In genomic region chr2:79601109-79601508, GRCm38 (mm10) we compare ENCODE assay signal across 7 mouse cellular contexts. TPM values are rescaled to one million over a fixed set of nuclear protein-coding genes. Genes with fewer than 3 reads are reported as not detected.
A peak's percentile ranks its signal among the peaks of the same experiment; 100 is the strongest.
DNase-seq lines count a peak whose midpoint lies in the region; ATAC-seq and TF ChIP-seq lines count a peak whose summit lies in the region.
"Not testable (repeated sequence)": the region's sequence is repeated elsewhere in the genome, so short reads cannot be mapped to it uniquely, and the experiment has no call there.

No protein-coding gene starts in this region.

- peak; percentile 60 for ATAC-seq in forebrain, embryonic 15.5 days (replicated peaks)
- ATAC-seq in heart, embryonic 13.5 days (ENCODE audit: extremely low read depth, insufficient number of reproducible peaks, low FRiP score, low TSS enrichment); hindbrain, embryonic 13.5 days (ENCODE audit: low FRiP score); lung, embryonic 14.5 days (ENCODE audit: insufficient read depth); stomach, embryonic 14.5 days (ENCODE audit: insufficient number of reproducible peaks, insufficient read depth, low FRiP score, low read depth): not testable (repeated sequence)

- DNase-seq in MEL (ENCODE audit: low read depth, low spot score), result peak; percentile 11
- not testable (repeated sequence) for DNase-seq in kidney, adult 2 months
- DNase-seq in lung, embryonic 14.5 days, result peak; percentile 10

- H3K9ac ChIP-seq in MEL (ENCODE audit: control insufficient read depth, low read depth, low read length, poor library complexity, severe bottlenecking); forebrain, embryonic 15.5 days (replicated peaks); heart, embryonic 13.5 days; hindbrain, embryonic 13.5 days; lung, embryonic 14.5 days; stomach, embryonic 14.5 days (replicated peaks; ENCODE audit: low read depth, low read length): not testable (repeated sequence)

- not testable (repeated sequence) for TF ChIP-seq CTCF in MEL (IDR thresholded peaks at IDR 0.05 in 2 of 3, conservative IDR thresholded peaks at IDR 0.05 in 1 of 3; ENCODE audit: control insufficient read depth in 1 of 3, insufficient read depth in 1 of 3, low read depth in 2 of 3, low read length in 3 of 3, poor library complexity in 1 of 3, severe bottlenecking in 1 of 3); kidney, adult 2 months (conservative IDR thresholded peaks at IDR 0.05; ENCODE audit: insufficient read depth, insufficient read length, low read depth, low read length); lung, embryonic 14.5 days (IDR thresholded peaks at IDR 0.05; ENCODE audit: low read depth)

- H3K79me2 ChIP-seq in MEL (ENCODE audit: control insufficient read depth, insufficient read depth, low read length, poor library complexity), result not testable (repeated sequence)

- H3K9me3 ChIP-seq in MEL (replicated peaks; ENCODE audit: insufficient read depth, low read length); forebrain, embryonic 15.5 days; heart, embryonic 13.5 days; hindbrain, embryonic 13.5 days; lung, embryonic 14.5 days (ENCODE audit: low read depth, low read length); stomach, embryonic 14.5 days (ENCODE audit: control insufficient read depth, low read depth, low read length): not testable (repeated sequence)

- not testable (repeated sequence) for H3K27ac ChIP-seq in MEL (ENCODE audit: control insufficient read depth, low read depth, low read length)
- peak overlapping the region; percentile 17 for H3K27ac ChIP-seq in forebrain, embryonic 15.5 days (replicated peaks)
- peak overlapping the region; percentile 76 for H3K27ac ChIP-seq in heart, embryonic 13.5 days (replicated peaks)
- peak overlapping the region; percentile 40; the same call in 1 of the 2 replicates for H3K27ac ChIP-seq in hindbrain, embryonic 13.5 days
- peak overlapping the region; percentile 49 for H3K27ac ChIP-seq in kidney, adult 2 months (ENCODE audit: insufficient read depth, low read depth, low read length)
- peak overlapping the region; percentile 78 for H3K27ac ChIP-seq in lung, embryonic 14.5 days (ENCODE audit: low read depth)
- peak overlapping the region; percentile 41; the same call in 1 of the 2 replicates for H3K27ac ChIP-seq in stomach, embryonic 14.5 days (ENCODE audit: low read length)

- 28% methylated on average over 2 of the region's 2 CpGs for WGBS in forebrain, embryonic 15.5 days
- 32% methylated on average over 2 of the region's 2 CpGs for WGBS in heart, embryonic 13.5 days
- 69% methylated on average over 2 of the region's 2 CpGs for WGBS in hindbrain, embryonic 13.5 days
- WGBS in kidney, adult 2 months, result 52% methylated on average over 2 of the region's 2 CpGs
- WGBS in lung, embryonic 14.5 days, result 20% methylated on average over 2 of the region's 2 CpGs
- WGBS in stomach, embryonic 14.5 days, result 45% methylated on average over 2 of the region's 2 CpGs

- H3K4me1 ChIP-seq in MEL (ENCODE audit: control insufficient read depth in 1 of 2, insufficient read depth in 2 of 2, low read length in 2 of 2), result peaks cover 10 to 11% of the 10 kb centered on the region in 2 experiments
- H3K4me1 ChIP-seq in forebrain, embryonic 15.5 days; hindbrain, embryonic 13.5 days (replicated peaks); kidney, adult 2 months (ENCODE audit: control insufficient read depth, insufficient read depth, low read length); lung, embryonic 14.5 days (ENCODE audit: insufficient read depth): not testable (repeated sequence)
- peaks cover 35% of the 10 kb centered on the region for H3K4me1 ChIP-seq in heart, embryonic 13.5 days
- H3K4me1 ChIP-seq in stomach, embryonic 14.5 days (ENCODE audit: control insufficient read depth, insufficient read depth, low read length), result peaks cover 13% of the 10 kb centered on the region; the same call in 1 of the 2 replicates

- TF ChIP-seq RAD21 in MEL (IDR thresholded peaks at IDR 0.05; ENCODE audit: low read depth, low read length), result not testable (repeated sequence)

- H3K36me3 ChIP-seq in MEL (ENCODE audit: control insufficient read depth in 1 of 2, insufficient read depth in 2 of 2, low read length in 2 of 2), result peaks cover 0 to 11% of the 10 kb centered on the region in 2 experiments; a peak in 2 of 4 replicates
- not testable (repeated sequence) for H3K36me3 ChIP-seq in forebrain, embryonic 15.5 days; heart, embryonic 13.5 days; hindbrain, embryonic 13.5 days; kidney, adult 2 months (ENCODE audit: control insufficient read depth, insufficient read depth, low read length); lung, embryonic 14.5 days (ENCODE audit: insufficient read depth); stomach, embryonic 14.5 days (ENCODE audit: control insufficient read depth, insufficient read depth, low read length)

- not testable (repeated sequence) for H3K4me3 ChIP-seq in MEL (ENCODE audit: control insufficient read depth in 1 of 2, insufficient read depth in 1 of 2, low read depth in 2 of 2, low read length in 2 of 2); forebrain, embryonic 15.5 days; heart, embryonic 13.5 days; hindbrain, embryonic 13.5 days; kidney, adult 2 months (ENCODE audit: insufficient read depth, low read depth, low read length); lung, embryonic 14.5 days (ENCODE audit: low read depth, low read length); stomach, embryonic 14.5 days (ENCODE audit: low read depth, low read length)

- not testable (repeated sequence) for TF ChIP-seq POLR2A in MEL (IDR thresholded peaks at IDR 0.05; ENCODE audit: control insufficient read depth in 1 of 2, insufficient read depth in 1 of 2, low read depth in 1 of 2, low read length in 2 of 2, poor library complexity in 1 of 2); kidney, adult 2 months (IDR thresholded peaks at IDR 0.05; ENCODE audit: low read depth, low read length)

- TF ChIP-seq EP300 in MEL (IDR thresholded peaks at IDR 0.05; ENCODE audit: low read depth in 1 of 2, low read length in 2 of 2), result not testable (repeated sequence)

- peaks cover 0 to 12% of the 10 kb centered on the region in 2 experiments; a peak in 2 of 4 replicates for H3K27me3 ChIP-seq in MEL (ENCODE audit: control insufficient read depth in 1 of 2, insufficient read depth in 2 of 2, low read length in 2 of 2)
- H3K27me3 ChIP-seq in forebrain, embryonic 15.5 days; heart, embryonic 13.5 days (replicated peaks); hindbrain, embryonic 13.5 days; kidney, adult 2 months (replicated peaks; ENCODE audit: control insufficient read depth, insufficient read depth, low read length); lung, embryonic 14.5 days (ENCODE audit: insufficient read depth, low read length); stomach, embryonic 14.5 days (ENCODE audit: control insufficient read depth, insufficient read depth, low read length): not testable (repeated sequence)

- H3K4me2 ChIP-seq in forebrain, embryonic 15.5 days (replicated peaks); heart, embryonic 13.5 days; hindbrain, embryonic 13.5 days; lung, embryonic 14.5 days; stomach, embryonic 14.5 days (replicated peaks; ENCODE audit: low read depth, low read length): not testable (repeated sequence)

RNA-seq across cellular contexts. Expression of gene Itprid2, which starts 34.0 kb away (rescaled TPM):
- total RNA-seq in MEL (2012; rRNA removed), result 9.0 and 10.1 TPM in 2 replicates
- 10 to 100 TPM in 1 of 2 experiments, not detected in 1; 21.5 TPM for polyA plus RNA-seq in MEL (2012; ENCODE audit: insufficient read depth in 1 of 2, insufficient read length in 2 of 2, low read depth in 1 of 2, low replicate concordance in 2 of 2, missing spikeins in 1 of 2)
- 4.5 and 4.7 TPM in 2 replicates for polyA plus RNA-seq in forebrain, embryonic 15.5 days (2015; fragmentation: Nextera tagmentation; extraction: Ambion mirVana)
- polyA plus RNA-seq in heart, embryonic 13.5 days (2015; fragmentation: Nextera tagmentation; extraction: Ambion mirVana), result 6.4 and 6.9 TPM in 2 replicates
- 4.1 and 4.5 TPM in 2 replicates for polyA plus RNA-seq in hindbrain, embryonic 13.5 days (2015; fragmentation: Nextera tagmentation; extraction: Ambion mirVana)
- 17.0 and 22.8 TPM in 2 replicates for polyA plus RNA-seq in kidney, adult 2 months (2012; rRNA removed)
- polyA plus RNA-seq in lung, embryonic 14.5 days (2014; fragmentation: Nextera tagmentation; extraction: Ambion mirVana), result 14.1 and 14.8 TPM in 2 replicates
- 22.2 and 24.6 TPM in 2 replicates for polyA plus RNA-seq in stomach, embryonic 14.5 days (2014; fragmentation: Nextera tagmentation; extraction: Ambion mirVana)
